Mouse (Mus musculus) v-Abl transformed pro-B cells (cell line): ENCODE results near the gene Klhl36.

Experiments
- in situ Hi-C, 2 experiments: fragments of 400-800 bp; cut with MboI; formaldehyde crosslinking; loops; one replicate each; pipeline ENCODE4 v1.15.1; 2025; ENCODE audit not compliant: unreplicated experiment in 2 of 2

Klhl36 gene

GRCm38 (mm10) chr8:119917415-119917814 is 55.3 kb downstream of the Klhl36 start:
- in situ Hi-C loops, result loop anchor here (10.0 kb wide), 2 partner anchors 133 to 483 kb away; partner anchors contain the start of gene Osgin1 (in 1 of the 2)

- in situ Hi-C loops, result loop anchor here (10.0 kb wide), 2 partner anchors 133 to 483 kb away; partner anchors contain the start of gene Osgin1 (in 1 of the 2)
Observed at GRCm38 (mm10) chr8:119918155-119918567, 56.1 kb downstream of the Klhl36 start.

GRCm38 (mm10) chr8:119923259-119923658 is 61.2 kb downstream of the Klhl36 start:
- in situ Hi-C loops, result loop anchor here (5.0 to 10.0 kb wide), 3 partner anchors 78 to 238 kb away; partner anchors contain the start of gene Cotl1 (in 2 of the 2)

- in situ Hi-C loops, result loop anchor here (5.0 to 10.0 kb wide), 4 partner anchors 81 to 241 kb away; partner anchors contain the start of gene Cotl1 (in 1 of the 2)
Observed at GRCm38 (mm10) chr8:119925428-119925827, 63.4 kb downstream of the Klhl36 start.

GRCm38 (mm10) chr8:119926474-119926873 is 64.4 kb downstream of the Klhl36 start:
- in situ Hi-C loops, result loop anchor here (5.0 to 10.0 kb wide), 4 partner anchors 82 to 242 kb away; partner anchors contain the start of gene Cotl1 (in 1 of the 2)
